Mouse (Mus musculus): Measurements from ENCODE around the gene Efs.
"Not testable (repeated sequence)": the region's sequence is repeated elsewhere in the genome, so short reads cannot be mapped to it uniquely, and the experiment has no call there.

Efs gene

GRCm38 (mm10) chr14:54925349-54926342, at the start of gene Efs:
Gene Efs (minus strand): TSS chr14:54926126.
- no peak for DNase-seq (ENCODE audit: low spot score in 2 of 2)

GRCm38 (mm10) chr14:54974068-54974791, 48.3 kb upstream of the Efs start:
- peak; percentile 22 to 25 for DNase-seq (ENCODE audit: low spot score in 2 of 2)

- DNase-seq (ENCODE audit: low spot score in 2 of 2): not testable (repeated sequence)
Observed at GRCm38 (mm10) chr14:54972786-54973185, 46.9 kb upstream of the Efs start.

GRCm38 (mm10) chr14:54968344-54968743, 42.4 kb upstream of the Efs start:
- no peak for DNase-seq (ENCODE audit: low spot score in 2 of 2)

- DNase-seq (ENCODE audit: low spot score in 2 of 2): no peak
Observed at GRCm38 (mm10) chr14:54967874-54968273, 41.9 kb upstream of the Efs start.

- DNase-seq (ENCODE audit: low spot score in 2 of 2): no peak
Observed at GRCm38 (mm10) chr14:54966320-54966977, 40.5 kb upstream of the Efs start, which contains the start of gene Myh6. Gene Myh6 (minus strand): TSS chr14:54966927.

- no peak for DNase-seq (ENCODE audit: low spot score in 2 of 2)
Observed at GRCm38 (mm10) chr14:54965631-54966030, 39.7 kb upstream of the Efs start.

- DNase-seq (ENCODE audit: low spot score in 2 of 2): no peak
Observed at GRCm38 (mm10) chr14:54965044-54965443, 39.1 kb upstream of the Efs start.

GRCm38 (mm10) chr14:54963727-54964126, 37.8 kb upstream of the Efs start:
- DNase-seq (ENCODE audit: low spot score in 2 of 2): no peak

- DNase-seq (ENCODE audit: low spot score in 2 of 2): no peak
Observed at GRCm38 (mm10) chr14:54962714-54963113, 36.8 kb upstream of the Efs start.

- no peak for DNase-seq (ENCODE audit: low spot score in 2 of 2)
Observed at GRCm38 (mm10) chr14:54961487-54961886, 35.6 kb upstream of the Efs start.

- DNase-seq (ENCODE audit: low spot score in 2 of 2): no peak
Observed at GRCm38 (mm10) chr14:54960769-54961168, 34.8 kb upstream of the Efs start.

GRCm38 (mm10) chr14:54959853-54960613, 34.1 kb upstream of the Efs start:
- not testable (repeated sequence) for DNase-seq (ENCODE audit: low spot score in 2 of 2)

- no peak for DNase-seq (ENCODE audit: low spot score in 2 of 2)
Observed at GRCm38 (mm10) chr14:54959197-54959596, 33.3 kb upstream of the Efs start.

GRCm38 (mm10) chr14:54958503-54958902, 32.6 kb upstream of the Efs start:
- DNase-seq (ENCODE audit: low spot score in 2 of 2): no peak

- DNase-seq (ENCODE audit: low spot score in 2 of 2): no peak
Observed at GRCm38 (mm10) chr14:54956533-54956932, 30.6 kb upstream of the Efs start.

- no peak for DNase-seq (ENCODE audit: low spot score in 2 of 2)
Observed at GRCm38 (mm10) chr14:54955481-54955880, 29.6 kb upstream of the Efs start.

- DNase-seq (ENCODE audit: low spot score in 2 of 2): no peak
Observed at GRCm38 (mm10) chr14:54954474-54954873, 28.5 kb upstream of the Efs start.

GRCm38 (mm10) chr14:54953664-54954206, 27.8 kb upstream of the Efs start:
- no peak for DNase-seq (ENCODE audit: low spot score in 2 of 2)

GRCm38 (mm10) chr14:54951587-54951986, 25.7 kb upstream of the Efs start:
- no peak for DNase-seq (ENCODE audit: low spot score in 2 of 2)

- DNase-seq (ENCODE audit: low spot score in 2 of 2): no peak
Observed at GRCm38 (mm10) chr14:54950493-54950892, 24.6 kb upstream of the Efs start.

All from right cerebral cortex, postnatal 36 days (tissue).